Mouse (Mus musculus): Measurements from ENCODE around the gene Shroom4.

GRCm38 (mm10) chrX:6501850-6502249 is 102.2 kb downstream of the Shroom4 start:
- TF ChIP-seq POLR2A (IDR thresholded peaks at IDR 0.05; ENCODE audit: insufficient read length, low read depth): no peak
- TF ChIP-seq MYOG (IDR thresholded peaks at IDR 0.05; ENCODE audit: control insufficient read depth in 1 of 3, insufficient read depth in 1 of 3, insufficient read length in 2 of 3, low read depth in 2 of 3): no peak
- no peak for TF ChIP-seq POLR2AphosphoS2 (IDR thresholded peaks at IDR 0.05; ENCODE audit: insufficient read length, low read depth)
- no peak for TF ChIP-seq USF1 (IDR thresholded peaks at IDR 0.05; ENCODE audit: low read depth)
- no peak for TF ChIP-seq MAX (IDR thresholded peaks at IDR 0.05; ENCODE audit: low read depth)
- no peak for TF ChIP-seq MYOD1 (IDR thresholded peaks at IDR 0.05; ENCODE audit: control insufficient read depth in 1 of 3, insufficient read length in 2 of 3, low read depth in 2 of 3)

Data from myocyte (in vitro differentiated cells).